ENCODE assay signal across 12 mouse cellular contexts in genomic region chr7:12913556-12913955, GRCm38 (mm10). TPM values are rescaled to one million over a fixed set of nuclear protein-coding genes. Genes with fewer than 3 reads are reported as not detected.
A peak's percentile ranks its signal among the peaks of the same experiment; 100 is the strongest.
DNase-seq lines count a peak whose midpoint lies in the region; ATAC-seq and TF ChIP-seq lines count a peak whose summit lies in the region.
"Had no signal": no experiment of that assay in that cellular context is flagged by ENCODE, and none has a peak within 500 bp of the region (broad histone marks: within the 10 kb centered on the region; RNA-seq: fewer than 3 reads in every experiment).

No protein-coding gene starts in this region.

- TF ChIP-seq CTCF in liver, embryonic 14.5 days (IDR thresholded peaks at IDR 0.05; ENCODE audit: low read depth), result peak; percentile 48; the same call in 1 of the 2 replicates

- H3K27ac ChIP-seq in embryonic facial prominence, embryonic 11.5 days (replicated peaks; ENCODE audit: low read depth, low read length), result no peak overlapping the region
- H3K27ac ChIP-seq in embryonic facial prominence, embryonic 10.5 days (replicated peaks), result no peak overlapping the region
- no peak overlapping the region for H3K27ac ChIP-seq in liver, embryonic 14.5 days
- no peak overlapping the region for H3K27ac ChIP-seq in embryonic facial prominence, embryonic 14.5 days (replicated peaks; ENCODE audit: low read depth, low read length)
- H3K27ac ChIP-seq: embryonic facial prominence, embryonic 15.5 days; hindbrain, embryonic 10.5 days; neural tube, embryonic 15.5 days had no signal

- H3K4me3 ChIP-seq in embryonic facial prominence, embryonic 11.5 days (ENCODE audit: low read depth, low read length), result no peak overlapping the region
- H3K4me3 ChIP-seq in embryonic facial prominence, embryonic 10.5 days, result no peak overlapping the region
- H3K4me3 ChIP-seq in liver, embryonic 14.5 days (ENCODE audit: insufficient read depth in 1 of 2, low read depth in 2 of 2, low read length in 2 of 2), result no peak overlapping the region
- H3K4me3 ChIP-seq in embryonic facial prominence, embryonic 14.5 days (ENCODE audit: low read depth, low read length), result no peak overlapping the region
- H3K4me3 ChIP-seq: embryonic facial prominence, embryonic 15.5 days; hindbrain, embryonic 10.5 days; megakaryocyte, embryonic 14.5 days; neural tube, embryonic 15.5 days had no signal

- DNase-seq in embryonic facial prominence, embryonic 11.5 days (ENCODE audit: low spot score), result peak; percentile 19
- no peak for DNase-seq in embryonic facial prominence, embryonic 10.5 days (ENCODE audit: low spot score)
- no peak for DNase-seq in liver, embryonic 14.5 days (ENCODE audit: low read depth in 3 of 3, low spot score in 3 of 3)
- no peak for DNase-seq in liver
- peak; percentile 50 for DNase-seq in CD4-positive helper T cell, adult 2 months (ENCODE audit: low read depth, low spot score)
- DNase-seq in embryonic facial prominence, embryonic 14.5 days (ENCODE audit: low spot score), result peak; percentile 32
- DNase-seq in left cerebral cortex, adult 18-20 months (ENCODE audit: low spot score in 2 of 2), result no peak
- DNase-seq in layer of hippocampus, postnatal 25 days (ENCODE audit: extremely low spot score in 1 of 2, low spot score in 1 of 2), result no peak

- H3K4me2 ChIP-seq in embryonic facial prominence, embryonic 11.5 days (ENCODE audit: low read depth, low read length), result no peak overlapping the region
- no peak overlapping the region for H3K4me2 ChIP-seq in liver, embryonic 14.5 days (ENCODE audit: low read depth)
- no peak overlapping the region for H3K4me2 ChIP-seq in embryonic facial prominence, embryonic 14.5 days (ENCODE audit: low read depth, low read length)
- H3K4me2 ChIP-seq: embryonic facial prominence, embryonic 15.5 days; neural tube, embryonic 15.5 days had no signal

- no peak for TF ChIP-seq EP300 in liver, embryonic 14.5 days (IDR thresholded peaks at IDR 0.05; ENCODE audit: low read depth)

- H3K27me3 ChIP-seq in embryonic facial prominence, embryonic 11.5 days (ENCODE audit: control insufficient read depth, insufficient read depth, low read length), result no peaks in the 10 kb centered on the region
- no peaks in the 10 kb centered on the region for H3K27me3 ChIP-seq in embryonic facial prominence, embryonic 10.5 days (replicated peaks; ENCODE audit: low read depth, poor library complexity, severe bottlenecking)
- H3K27me3 ChIP-seq in liver, embryonic 14.5 days (ENCODE audit: control insufficient read depth, insufficient read depth, low read length), result no peaks in the 10 kb centered on the region
- no peaks in the 10 kb centered on the region for H3K27me3 ChIP-seq in embryonic facial prominence, embryonic 14.5 days (replicated peaks; ENCODE audit: control insufficient read depth, insufficient read depth, low read length)
- H3K27me3 ChIP-seq: embryonic facial prominence, embryonic 15.5 days; megakaryocyte, embryonic 14.5 days; neural tube, embryonic 15.5 days had no signal

- H3K4me1 ChIP-seq in embryonic facial prominence, embryonic 11.5 days (ENCODE audit: control insufficient read depth, insufficient read depth, low read length), result no peaks in the 10 kb centered on the region
- H3K4me1 ChIP-seq in embryonic facial prominence, embryonic 10.5 days, result peaks cover 10% of the 10 kb centered on the region
- peaks cover 5 to 9% of the 10 kb centered on the region in 2 experiments; a peak in 3 of 4 replicates for H3K4me1 ChIP-seq in liver, embryonic 14.5 days (replicated peaks; ENCODE audit: control insufficient read depth in 2 of 2, insufficient read depth in 2 of 2, low read length in 1 of 2)
- H3K4me1 ChIP-seq in embryonic facial prominence, embryonic 14.5 days (ENCODE audit: control insufficient read depth, insufficient read depth, low read length), result peaks cover 6% of the 10 kb centered on the region; the same call in 1 of the 2 replicates

- H3K9ac ChIP-seq in embryonic facial prominence, embryonic 11.5 days (replicated peaks; ENCODE audit: low read length), result no peak overlapping the region
- H3K9ac ChIP-seq in liver, embryonic 14.5 days (replicated peaks), result no peak overlapping the region
- no peak overlapping the region for H3K9ac ChIP-seq in embryonic facial prominence, embryonic 14.5 days (ENCODE audit: low read depth, low read length)
- H3K9ac ChIP-seq: embryonic facial prominence, embryonic 15.5 days; neural tube, embryonic 15.5 days had no signal

- H3K9me3 ChIP-seq in embryonic facial prominence, embryonic 11.5 days (replicated peaks; ENCODE audit: control insufficient read depth, low read length), result no peaks in the 10 kb centered on the region
- 0 out of 2 replicates have a peak, but pooled peaks cover 4% of the 10 kb centered on the region for H3K9me3 ChIP-seq in embryonic facial prominence, embryonic 10.5 days
- no peaks in the 10 kb centered on the region for H3K9me3 ChIP-seq in liver, embryonic 14.5 days (ENCODE audit: control insufficient read depth, low read length)
- H3K9me3 ChIP-seq in embryonic facial prominence, embryonic 14.5 days (ENCODE audit: control insufficient read depth, low read length), result no peaks in the 10 kb centered on the region
- H3K9me3 ChIP-seq: embryonic facial prominence, embryonic 15.5 days; hindbrain, embryonic 10.5 days; megakaryocyte, embryonic 14.5 days; neural tube, embryonic 15.5 days had no signal

- H3K36me3 ChIP-seq in embryonic facial prominence, embryonic 11.5 days (replicated peaks; ENCODE audit: control insufficient read depth, insufficient read depth, low read depth, low read length), result no peaks in the 10 kb centered on the region
- H3K36me3 ChIP-seq in embryonic facial prominence, embryonic 10.5 days (replicated peaks), result peaks cover 9% of the 10 kb centered on the region
- no peaks in the 10 kb centered on the region for H3K36me3 ChIP-seq in liver, embryonic 14.5 days (replicated peaks; ENCODE audit: control insufficient read depth, insufficient read depth, low read depth)
- H3K36me3 ChIP-seq in embryonic facial prominence, embryonic 14.5 days (ENCODE audit: control insufficient read depth, insufficient read depth, low read length), result peaks cover 8% of the 10 kb centered on the region

- no peak for ATAC-seq in embryonic facial prominence, embryonic 11.5 days (replicated peaks; ENCODE audit: insufficient number of reproducible peaks, low FRiP score, low TSS enrichment, low read depth)
- ATAC-seq in liver, embryonic 14.5 days (ENCODE audit: insufficient read depth), result no peak
- no peak for ATAC-seq in embryonic facial prominence, embryonic 14.5 days (ENCODE audit: low read depth)

RNA-seq across cellular contexts. Expression of gene Rps5, which starts 8.5 kb away (rescaled TPM):
- 950 and 1,039 TPM in 2 replicates for polyA plus RNA-seq in embryonic facial prominence, embryonic 11.5 days (2014; fragmentation: Nextera tagmentation; extraction: Ambion mirVana)
- polyA plus RNA-seq in embryonic facial prominence, embryonic 10.5 days (2016; fragmentation: Nextera tagmentation; extraction: Ambion mirVana), result 1,112 and 1,123 TPM in 2 replicates
- 1,715 and 1,748 TPM in 2 replicates for polyA plus RNA-seq in liver, embryonic 14.5 days (2012; rRNA removed)
- polyA plus RNA-seq in liver, embryonic 14.5 days (2014; fragmentation: Nextera tagmentation; extraction: Ambion mirVana), result 863 and 876 TPM in 2 replicates
- 1,364 and 1,371 TPM in 2 replicates for polyA plus RNA-seq in embryonic facial prominence, embryonic 14.5 days (2014; fragmentation: Nextera tagmentation; extraction: Ambion mirVana)
- 100 to 1,000 TPM; 402 to 450 TPM for total RNA-seq in left cerebral cortex, adult 18-20 months (2021)
- 100 to 1,000 TPM; 379 to 453 TPM for total RNA-seq in layer of hippocampus, postnatal 25 days (2021)

RNA-seq across cellular contexts. Expression of gene Rnf225, which starts 13.7 kb away (rescaled TPM):
- polyA plus RNA-seq in embryonic facial prominence, embryonic 11.5 days (2014; fragmentation: Nextera tagmentation; extraction: Ambion mirVana), result 0.56 and 0.69 TPM in 2 replicates
- polyA plus RNA-seq in embryonic facial prominence, embryonic 10.5 days (2016; fragmentation: Nextera tagmentation; extraction: Ambion mirVana), result 0.67 and 1.0 TPM in 2 replicates
- polyA plus RNA-seq in liver, embryonic 14.5 days (2012; rRNA removed), result 0.55 TPM in 2 replicates
- 0.09 and 0.15 TPM in 2 replicates for polyA plus RNA-seq in liver, embryonic 14.5 days (2014; fragmentation: Nextera tagmentation; extraction: Ambion mirVana)
- polyA plus RNA-seq in embryonic facial prominence, embryonic 14.5 days (2014; fragmentation: Nextera tagmentation; extraction: Ambion mirVana), result 0.43 and 0.49 TPM in 2 replicates
- total RNA-seq in left cerebral cortex, adult 18-20 months (2021), result under 1 TPM; 0.59 to 0.60 TPM
- 1 to 10 TPM in 1 of 2 experiments, under 1 TPM in 1; 0.91 to 1.3 TPM for total RNA-seq in layer of hippocampus, postnatal 25 days (2021)

RNA-seq across cellular contexts. Expression of gene Zscan22, which starts 15.9 kb away (rescaled TPM):
- polyA plus RNA-seq in embryonic facial prominence, embryonic 11.5 days (2014; fragmentation: Nextera tagmentation; extraction: Ambion mirVana), result 26.4 and 27.5 TPM in 2 replicates
- 19.7 and 20.1 TPM in 2 replicates for polyA plus RNA-seq in embryonic facial prominence, embryonic 10.5 days (2016; fragmentation: Nextera tagmentation; extraction: Ambion mirVana)
- polyA plus RNA-seq in liver, embryonic 14.5 days (2012; rRNA removed), result 3.8 and 3.9 TPM in 2 replicates
- 3.9 and 5.1 TPM in 2 replicates for polyA plus RNA-seq in liver, embryonic 14.5 days (2014; fragmentation: Nextera tagmentation; extraction: Ambion mirVana)
- 15.1 and 16.6 TPM in 2 replicates for polyA plus RNA-seq in embryonic facial prominence, embryonic 14.5 days (2014; fragmentation: Nextera tagmentation; extraction: Ambion mirVana)
- 10 to 100 TPM; 15.7 to 16.2 TPM for total RNA-seq in left cerebral cortex, adult 18-20 months (2021)
- 10 to 100 TPM; 14.4 to 15.1 TPM for total RNA-seq in layer of hippocampus, postnatal 25 days (2021)

RNA-seq across cellular contexts. Expression of gene Zfp128, which starts 32.6 kb away (rescaled TPM):
- 6.5 and 6.9 TPM in 2 replicates for polyA plus RNA-seq in embryonic facial prominence, embryonic 11.5 days (2014; fragmentation: Nextera tagmentation; extraction: Ambion mirVana)
- polyA plus RNA-seq in embryonic facial prominence, embryonic 10.5 days (2016; fragmentation: Nextera tagmentation; extraction: Ambion mirVana), result 5.7 and 6.6 TPM in 2 replicates
- polyA plus RNA-seq in liver, embryonic 14.5 days (2012; rRNA removed), result 0.49 and 0.54 TPM in 2 replicates
- 0.39 and 1.0 TPM in 2 replicates for polyA plus RNA-seq in liver, embryonic 14.5 days (2014; fragmentation: Nextera tagmentation; extraction: Ambion mirVana)
- polyA plus RNA-seq in embryonic facial prominence, embryonic 14.5 days (2014; fragmentation: Nextera tagmentation; extraction: Ambion mirVana), result 4.9 and 5.3 TPM in 2 replicates
- 1 to 10 TPM; 6.2 to 7.4 TPM for total RNA-seq in left cerebral cortex, adult 18-20 months (2021)
- total RNA-seq in layer of hippocampus, postnatal 25 days (2021), result 1 to 10 TPM; 6.8 to 9.0 TPM

RNA-seq across cellular contexts. Expression of gene Zfp324, which starts 52.1 kb away (rescaled TPM):
- 7.9 and 8.9 TPM in 2 replicates for polyA plus RNA-seq in embryonic facial prominence, embryonic 11.5 days (2014; fragmentation: Nextera tagmentation; extraction: Ambion mirVana)
- 11.8 and 12.5 TPM in 2 replicates for polyA plus RNA-seq in embryonic facial prominence, embryonic 10.5 days (2016; fragmentation: Nextera tagmentation; extraction: Ambion mirVana)
- polyA plus RNA-seq in liver, embryonic 14.5 days (2012; rRNA removed), result 1.7 and 1.8 TPM in 2 replicates
- polyA plus RNA-seq in liver, embryonic 14.5 days (2014; fragmentation: Nextera tagmentation; extraction: Ambion mirVana), result 2.0 and 2.4 TPM in 2 replicates
- polyA plus RNA-seq in embryonic facial prominence, embryonic 14.5 days (2014; fragmentation: Nextera tagmentation; extraction: Ambion mirVana), result 9.4 and 10.9 TPM in 2 replicates
- total RNA-seq in left cerebral cortex, adult 18-20 months (2021), result 1 to 10 TPM; 9.4 to 9.6 TPM
- total RNA-seq in layer of hippocampus, postnatal 25 days (2021), result 10 to 100 TPM; 10.2 to 12.1 TPM

Comparison
In these comparisons a context has a peak if more than half of its experiments do, and no peak if none do; other contexts are left out.
1. DNase-seq: peak in embryonic facial prominence, embryonic 11.5 days (single experiment), CD4-positive helper T cell, adult 2 months (single experiment) and embryonic facial prominence, embryonic 14.5 days (single experiment); none in embryonic facial prominence, embryonic 10.5 days (single experiment), liver, embryonic 14.5 days (0 of 3), liver (single experiment), left cerebral cortex, adult 18-20 months (0 of 2) and layer of hippocampus, postnatal 25 days (0 of 2).